Mouse (Mus musculus): ENCODE data around the gene Tifa.

The Tifa gene

DNA sequence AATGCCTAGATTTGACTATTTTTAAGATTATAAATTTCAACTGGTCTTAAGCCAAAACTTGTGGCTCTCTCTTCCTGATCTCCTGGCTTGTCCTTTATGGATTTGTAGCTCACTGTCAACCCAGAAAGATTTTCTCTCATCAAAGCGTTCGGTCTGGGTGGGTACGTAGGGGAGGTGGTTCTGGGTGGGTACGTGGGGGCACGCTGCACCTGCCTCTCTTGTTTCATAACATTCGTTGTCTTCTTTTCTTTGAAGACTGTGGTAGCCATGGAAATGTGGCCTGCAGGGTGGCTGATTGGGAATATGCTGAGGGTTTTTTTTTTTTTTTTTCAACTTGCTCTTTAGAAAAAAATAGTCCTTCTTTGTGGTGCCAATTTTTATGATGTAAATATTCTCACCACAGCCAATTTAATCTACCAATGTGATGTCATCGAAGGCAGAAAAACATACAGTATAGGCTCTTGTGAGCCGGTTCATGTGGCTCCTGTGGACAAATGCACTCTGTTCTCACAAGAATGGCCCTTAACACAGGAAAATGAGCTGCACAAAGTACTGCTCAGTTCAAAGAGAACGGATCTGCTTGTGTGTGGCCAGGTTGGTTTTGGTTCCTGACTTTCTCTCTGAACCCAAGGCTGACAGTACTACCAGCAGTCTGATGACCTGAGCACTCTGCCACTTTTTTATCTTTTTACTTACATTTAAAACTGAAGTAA lies 78.6 kb downstream of the Tifa start:
- no peak for DNase-seq (ENCODE audit: low spot score in 2 of 2)

DNA sequence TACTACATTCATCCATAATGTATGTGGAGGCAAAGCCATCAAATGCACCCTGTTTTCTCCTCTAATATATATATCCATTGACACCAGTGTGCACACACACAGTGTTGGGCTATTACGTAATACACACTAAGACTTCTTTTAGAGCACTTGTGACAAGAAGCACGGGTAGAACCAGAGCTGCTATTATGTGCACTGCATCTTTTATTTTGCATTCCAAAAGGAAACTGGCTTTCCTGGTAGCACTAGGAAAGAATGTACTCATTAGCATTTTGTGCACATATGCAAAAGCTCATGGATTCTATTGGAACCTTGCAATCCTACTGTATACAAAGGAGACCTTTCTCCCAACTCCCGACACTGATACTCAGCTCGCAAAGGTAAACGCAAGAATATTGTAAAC lies 79.3 kb downstream of the Tifa start:
- DNase-seq (ENCODE audit: low spot score in 2 of 2): no peak

DNA sequence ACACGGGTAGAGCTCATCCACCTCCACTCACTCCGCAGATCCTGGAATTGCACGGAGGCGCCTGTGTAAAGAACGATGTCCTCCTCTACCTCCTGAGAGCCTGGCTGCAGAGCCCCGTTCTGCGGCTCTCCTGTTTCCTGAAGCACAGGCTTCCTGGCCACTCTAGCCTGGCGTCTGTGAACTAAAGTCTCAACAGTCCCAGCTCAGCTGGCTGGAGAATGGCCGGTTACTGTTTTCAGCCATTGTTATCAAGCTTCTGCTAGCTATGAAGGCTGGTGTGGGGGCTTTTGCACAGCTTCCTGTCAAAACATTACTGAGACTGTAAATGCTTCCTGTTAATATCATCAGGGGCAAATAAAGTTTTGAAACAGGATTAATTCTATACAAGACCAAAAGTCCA lies 82.0 kb downstream of the Tifa start:
- no peak for DNase-seq (ENCODE audit: low spot score in 2 of 2)

DNA sequence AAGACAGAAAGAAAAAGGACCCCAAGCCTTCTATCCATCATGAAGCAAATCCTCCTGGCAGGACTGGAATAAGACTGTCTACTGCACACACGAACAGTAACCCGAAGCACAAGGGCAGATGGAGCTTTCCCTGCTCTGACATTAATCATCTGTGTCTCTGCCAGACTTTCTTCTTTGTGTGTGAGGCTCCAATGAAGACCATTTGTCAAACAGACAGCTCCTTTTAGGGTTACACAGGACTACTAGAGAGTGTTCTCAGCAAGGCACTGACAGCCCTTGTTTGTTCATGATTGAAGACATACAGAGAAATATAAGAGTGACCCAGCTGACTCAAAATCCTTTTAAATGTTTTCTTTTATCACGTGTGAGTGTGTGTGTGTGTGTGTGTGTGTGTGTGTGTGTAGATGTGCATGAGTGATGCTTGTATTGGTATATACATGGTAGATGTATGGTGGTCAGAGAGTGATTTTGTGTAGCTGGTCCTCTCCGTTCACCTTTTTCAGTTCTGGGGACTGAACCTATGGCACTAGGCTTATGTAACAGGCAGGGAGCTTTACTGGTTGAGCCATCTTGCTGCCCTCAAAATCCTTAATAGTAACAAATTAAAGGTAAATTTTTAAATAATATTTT lies 84.8 kb downstream of the Tifa start:
- DNase-seq (ENCODE audit: low spot score in 2 of 2): no peak

DNA sequence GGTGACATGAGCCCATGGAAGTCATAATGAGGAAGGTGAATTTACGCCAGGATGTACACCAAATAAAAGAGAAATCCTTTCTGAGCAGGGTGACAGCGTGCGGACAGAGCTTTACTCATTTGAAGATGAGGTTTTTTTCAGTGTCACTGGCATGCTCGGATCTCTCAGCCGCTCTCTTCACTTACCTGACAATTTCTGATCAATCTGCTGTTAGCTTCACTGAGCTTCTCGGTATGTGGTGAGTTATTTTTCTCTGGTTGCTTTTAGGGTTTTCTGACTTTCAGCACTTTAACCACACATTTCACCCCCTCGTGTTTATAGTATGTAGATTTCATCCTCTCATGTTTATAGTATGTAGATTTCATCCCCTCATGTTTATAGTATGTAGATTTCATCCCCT lies 85.5 kb downstream of the Tifa start:
- DNase-seq (ENCODE audit: low spot score in 2 of 2): no peak

DNA sequence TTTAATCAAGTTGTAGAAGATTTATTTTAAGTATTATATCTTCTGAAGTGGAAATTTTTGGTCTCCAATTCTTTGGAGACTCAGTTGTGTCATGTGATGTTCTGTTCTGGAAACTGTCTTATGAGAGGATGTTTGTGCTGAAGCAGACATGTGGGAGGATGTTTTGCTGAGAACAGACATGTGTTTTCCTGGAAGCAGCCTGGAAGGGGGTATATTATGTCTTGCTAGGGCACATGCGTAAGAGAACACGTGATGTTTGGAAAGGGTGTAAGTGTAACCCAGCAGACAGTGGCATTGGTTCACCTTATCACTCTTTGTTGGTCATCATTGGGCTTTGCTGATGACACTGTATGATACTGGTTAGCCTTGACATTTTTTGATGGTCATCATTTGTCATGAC lies 85.9 kb downstream of the Tifa start:
- DNase-seq (ENCODE audit: low spot score in 2 of 2): no peak

DNA sequence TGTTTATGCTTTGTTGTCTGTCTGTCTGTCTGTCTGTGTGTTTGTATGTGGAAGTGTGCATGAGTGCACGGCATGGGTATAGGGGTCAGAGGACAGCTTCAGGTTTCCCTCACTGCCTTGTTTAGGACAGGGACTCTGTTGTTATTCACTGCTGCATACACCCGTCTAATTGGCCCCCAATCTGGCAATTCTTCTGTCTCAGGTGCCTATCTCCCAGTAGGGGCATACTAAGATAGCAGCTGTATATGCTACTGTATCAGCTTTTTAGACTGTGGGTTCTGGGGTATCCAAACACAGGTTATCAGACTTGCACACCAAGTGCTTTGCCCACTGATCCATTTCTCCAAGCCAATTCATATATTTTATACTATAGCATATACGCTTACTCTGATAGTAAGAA lies 90.4 kb downstream of the Tifa start:
- no peak for DNase-seq (ENCODE audit: low spot score in 2 of 2)

DNA sequence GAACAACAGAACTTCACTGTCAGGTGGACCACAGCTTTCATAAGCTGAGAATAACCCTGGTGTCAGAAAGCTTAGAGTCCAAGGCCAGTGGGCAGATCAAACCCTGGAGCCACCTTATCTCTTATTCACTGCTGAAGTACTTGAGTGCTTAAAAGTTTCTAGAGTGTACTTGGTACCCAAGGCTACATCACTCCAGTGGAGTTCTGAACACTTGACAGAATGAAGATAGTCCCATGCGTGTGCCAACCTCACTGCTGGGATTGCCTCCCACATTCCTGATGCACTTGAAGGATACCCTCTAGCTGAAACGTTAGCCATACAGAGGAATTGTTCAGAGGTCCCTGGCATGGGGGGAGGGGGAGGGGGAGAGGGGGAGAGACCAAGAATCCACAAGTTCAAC lies 92.1 kb downstream of the Tifa start:
- no peak for DNase-seq (ENCODE audit: low spot score in 2 of 2)
